Mouse (Mus musculus) spleen, postnatal 36 days (tissue): ENCODE measurements at regions not wholly inside any gene's neighbourhood (a gene's known extent, or its start where the extent isn't known, plus 50 kb on each side); places are given as distances from the start of the nearest gene placed in this dataset.

Experiments used
- DNase-seq, 2 experiments: peaks; one replicate each; pipeline ENCODE4 v3.0.0; 2022; ENCODE audit warnings: low spot score in 2 of 2, mixed read lengths in 1 of 2

GRCm38 (mm10) chr13:85570886-85571527 lies 282.1 kb upstream of the Rasa1 start:
- DNase-seq, result no peak

DNA sequence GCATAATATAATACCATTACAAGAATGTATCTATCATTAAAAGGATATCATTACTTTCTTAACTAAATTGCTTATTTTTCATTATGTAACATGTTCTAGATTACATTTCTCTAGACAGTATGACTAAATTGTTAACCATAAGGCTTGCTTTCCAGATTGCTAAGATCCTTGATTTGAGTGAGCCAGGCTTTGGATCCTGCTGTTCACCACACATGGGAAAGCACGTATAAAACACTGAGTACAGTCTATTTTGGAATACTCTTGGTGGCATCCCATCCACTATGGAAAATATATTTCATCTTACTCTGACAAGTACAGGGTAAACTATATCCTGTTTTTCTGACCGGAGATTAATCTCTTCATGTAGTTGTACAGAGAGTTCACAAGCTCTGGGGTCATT lies 268.9 kb upstream of the Rasa1 start:
- DNase-seq, result no peak

DNA sequence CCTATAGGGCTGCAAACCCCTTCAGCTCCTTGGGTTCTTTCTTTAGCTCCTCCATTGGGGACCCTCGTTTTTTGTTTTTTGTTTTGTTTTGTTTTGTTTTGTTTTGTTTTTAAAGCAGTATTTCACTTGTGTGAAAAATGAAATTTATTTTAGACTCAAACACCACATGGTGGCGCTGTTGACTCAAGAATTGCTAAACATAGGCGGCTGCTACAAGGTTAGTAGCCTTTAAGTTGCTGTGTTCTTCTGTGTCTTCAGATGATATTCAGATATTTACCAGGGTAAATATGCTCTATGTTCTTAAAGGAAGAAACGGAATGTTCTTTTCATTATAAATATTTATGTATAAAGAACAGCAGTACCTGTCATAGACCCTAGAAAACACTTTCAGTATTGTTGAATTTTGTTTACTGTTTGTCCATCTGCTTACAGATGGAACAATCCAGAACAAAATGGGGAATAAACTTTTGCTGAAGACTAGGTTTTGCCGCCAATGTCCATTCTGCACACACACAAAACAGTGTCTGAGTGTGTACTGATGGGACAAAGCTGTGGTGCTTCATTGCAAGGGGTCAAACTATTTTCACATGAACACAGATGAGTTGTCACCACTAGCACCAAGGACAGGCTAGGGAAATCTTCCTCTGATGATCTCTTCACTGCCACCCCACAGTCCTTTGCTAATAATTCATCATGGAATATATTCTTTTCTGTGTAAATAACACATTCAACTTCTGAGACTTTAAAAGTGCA lies 267.3 kb upstream of the Rasa1 start:
- peak in 1 of 2 experiments; percentile 32 for DNase-seq

DNA sequence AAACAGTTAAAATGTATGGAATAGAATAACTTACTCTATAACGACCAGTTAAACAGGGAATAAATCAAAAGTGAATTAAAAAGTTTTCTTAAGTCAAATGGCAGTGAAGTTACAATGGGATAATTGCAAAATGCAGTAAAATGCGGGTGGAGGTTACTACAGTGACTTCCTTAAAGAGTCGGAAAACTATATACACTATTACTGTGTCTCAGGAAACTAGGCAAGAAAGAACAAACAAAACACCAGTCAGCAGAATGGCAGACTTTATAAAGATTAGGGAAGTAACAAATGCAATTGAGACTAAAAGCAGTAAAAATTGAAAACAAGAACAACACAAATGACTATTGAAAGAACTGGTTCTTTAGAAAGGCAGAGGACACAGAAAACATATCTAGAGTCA lies 264.1 kb upstream of the Rasa1 start:
- no peak for DNase-seq

DNA sequence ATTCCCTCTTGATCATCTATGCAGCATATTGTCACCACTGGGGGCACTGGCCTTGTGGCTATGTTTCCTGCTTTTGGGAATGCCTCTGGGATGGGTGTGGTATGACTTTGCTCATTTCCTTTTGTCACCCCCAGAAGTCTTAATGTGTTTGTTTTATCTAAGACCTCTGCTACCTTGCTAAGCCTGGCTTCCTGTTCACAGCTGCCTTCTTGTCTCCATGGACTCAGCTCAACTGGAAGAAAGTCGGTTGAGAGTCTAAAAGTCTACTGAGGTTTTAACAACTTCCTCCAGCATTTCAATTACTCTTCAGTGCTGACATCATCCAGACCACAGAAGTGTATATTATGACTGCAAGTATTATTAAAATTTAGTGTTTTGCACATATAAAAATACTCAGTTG lies 220.7 kb upstream of the Rasa1 start:
- peak; percentile 10 to 14 for DNase-seq

GRCm38 (mm10) chr13:85508552-85508951 lies 219.6 kb upstream of the Rasa1 start:
- DNase-seq, result no peak

- peak; percentile 67 to 70 for DNase-seq
Observed at GRCm38 (mm10) chr13:85507374-85508101, 218.6 kb upstream of the Rasa1 start.

- peak; percentile 77 to 78 for DNase-seq
Observed at GRCm38 (mm10) chr13:85506875-85507274, 217.9 kb upstream of the Rasa1 start.

- no peak for DNase-seq
Observed at GRCm38 (mm10) chr13:85506030-85506429, 217.1 kb upstream of the Rasa1 start.

GRCm38 (mm10) chr13:85505046-85505445 lies 216.1 kb upstream of the Rasa1 start:
- no peak for DNase-seq

GRCm38 (mm10) chr13:85504001-85504400 lies 215.1 kb upstream of the Rasa1 start:
- no peak for DNase-seq

GRCm38 (mm10) chr13:85498696-85499095 lies 209.8 kb upstream of the Rasa1 start:
- no peak for DNase-seq

DNA sequence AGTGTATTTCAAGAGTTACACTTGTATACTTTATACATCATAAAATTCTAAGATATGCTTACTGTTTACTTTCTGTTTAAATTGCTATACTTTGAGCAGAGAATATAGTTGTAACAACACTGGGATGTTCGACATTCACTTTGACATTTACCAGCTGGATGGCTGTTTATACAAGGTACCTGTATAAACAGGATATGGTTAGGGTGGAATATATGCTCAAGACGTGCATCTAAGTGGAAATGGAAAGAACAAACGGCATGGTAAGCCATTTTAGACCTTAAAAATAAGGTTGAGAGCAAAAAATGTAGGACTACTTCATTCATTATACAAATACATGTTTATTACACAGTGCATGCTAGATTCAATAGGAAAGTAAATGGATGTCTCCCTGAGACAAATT lies 195.9 kb upstream of the Rasa1 start:
- DNase-seq, result no peak

DNA sequence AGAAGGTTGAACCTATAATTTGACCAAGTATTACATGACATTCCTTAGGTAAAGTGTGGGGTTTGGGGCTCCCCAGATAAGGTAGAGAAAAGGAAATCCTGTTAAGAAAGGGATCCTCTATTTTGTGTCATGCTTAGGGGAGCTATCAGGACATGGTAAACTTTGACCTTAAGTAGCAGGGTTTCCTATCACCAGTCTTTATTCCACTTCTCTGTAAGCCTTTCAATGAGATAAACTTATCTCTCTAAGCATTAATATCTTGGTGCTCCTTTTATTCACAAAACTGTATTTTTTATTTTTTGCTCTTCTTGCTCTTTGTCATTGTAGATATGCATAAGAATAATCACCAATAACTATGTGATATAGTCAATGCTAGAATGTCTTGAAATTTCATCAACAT lies 194.4 kb upstream of the Rasa1 start:
- DNase-seq, result no peak

DNA sequence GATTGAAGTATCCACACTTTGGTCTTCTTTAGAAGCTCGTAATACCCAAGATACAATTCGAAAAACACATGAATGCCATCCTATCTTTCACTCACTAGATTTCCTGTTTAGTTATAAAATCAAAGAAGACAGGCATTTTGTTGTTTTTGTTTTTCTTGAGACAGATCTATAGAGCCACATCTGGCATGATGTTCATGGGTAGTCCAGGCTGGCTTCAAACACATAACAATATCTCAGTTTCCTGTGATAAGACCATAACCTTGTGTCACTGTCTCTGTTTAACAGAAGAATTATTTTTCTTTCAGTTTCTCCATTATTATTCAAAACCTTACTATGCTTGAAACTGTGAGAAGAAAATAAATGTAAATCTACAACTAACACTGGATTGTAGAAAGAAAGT lies 190.5 kb upstream of the Rasa1 start:
- no peak for DNase-seq

DNA sequence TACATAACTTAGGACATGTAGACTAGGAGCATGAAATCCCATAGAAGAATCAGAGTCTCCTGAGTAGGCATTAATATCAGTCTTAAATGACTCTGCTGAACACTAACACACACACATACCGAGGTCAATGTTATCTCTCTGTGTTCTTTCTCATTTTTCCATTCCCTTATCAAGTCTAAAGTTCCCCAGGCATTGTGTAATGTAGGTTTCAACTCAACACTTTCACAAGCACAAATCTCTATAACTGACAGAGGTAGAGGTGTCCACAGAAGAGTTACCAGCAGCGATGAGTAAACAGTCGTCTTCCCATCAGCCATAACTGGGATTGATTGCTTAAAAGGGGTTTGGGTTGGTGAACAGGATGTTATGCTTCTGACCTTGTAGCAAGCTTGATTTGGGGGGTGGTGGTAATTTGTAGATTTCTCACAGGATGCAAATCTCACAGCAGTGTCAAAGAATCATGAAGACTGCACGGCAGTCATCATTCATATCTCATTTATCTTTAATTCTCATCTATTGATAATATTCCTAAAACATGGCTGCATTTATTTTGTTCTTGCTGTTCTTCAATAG lies 187.4 kb upstream of the Rasa1 start:
- DNase-seq, result no peak

DNA sequence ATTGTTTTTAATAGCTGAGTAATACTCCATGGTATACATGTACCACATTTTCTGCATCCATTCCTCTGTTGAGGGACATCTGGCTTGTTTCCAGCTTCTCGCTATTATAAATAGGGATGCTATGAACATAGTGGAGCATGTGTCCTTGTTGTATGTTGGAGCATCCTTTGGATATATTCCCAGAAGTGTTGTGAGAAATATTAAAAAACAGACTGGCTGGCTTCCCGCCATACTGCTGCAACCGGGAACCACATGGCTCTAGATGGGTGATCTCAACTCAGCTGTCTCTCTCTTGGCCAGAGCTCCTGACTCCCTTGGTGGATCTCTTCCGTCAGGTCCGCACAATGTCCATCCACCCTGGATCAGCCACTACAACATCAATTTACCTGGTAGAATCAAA lies 182.4 kb upstream of the Rasa1 start:
- DNase-seq, result no peak

DNA sequence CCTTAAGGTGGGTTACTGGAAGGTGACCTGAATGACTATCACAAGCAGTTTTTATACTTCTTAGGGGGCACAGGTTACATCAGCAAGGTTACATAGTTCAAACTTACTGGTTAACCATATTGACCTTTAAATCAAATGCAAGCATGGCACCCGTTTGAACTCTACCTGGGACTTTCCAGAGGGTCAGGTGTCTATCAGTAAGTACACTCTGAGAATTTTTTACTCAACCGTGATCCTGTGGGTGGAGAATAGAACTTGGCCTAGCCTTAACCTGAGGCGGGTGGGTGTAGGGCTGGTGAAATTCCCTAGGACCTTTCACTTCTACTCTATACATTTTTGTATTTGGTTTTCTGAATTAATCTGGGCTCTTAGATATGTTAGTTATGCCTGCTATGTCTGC lies 170.5 kb upstream of the Rasa1 start:
- no peak for DNase-seq

GRCm38 (mm10) chr13:85458611-85459010 lies 169.7 kb upstream of the Rasa1 start:
- no peak for DNase-seq

- DNase-seq, result no peak
Observed at GRCm38 (mm10) chr13:85439581-85439980, 150.7 kb upstream of the Rasa1 start.

- no peak for DNase-seq
Observed at GRCm38 (mm10) chr13:85437875-85438274, 148.9 kb upstream of the Rasa1 start.

GRCm38 (mm10) chr13:85437009-85437408 lies 148.1 kb upstream of the Rasa1 start:
- no peak for DNase-seq
